In genomic region chr2:29817426-29818232, GRCm38 (mm10) we compare ENCODE assay signal across 8 mouse cellular contexts. TPM values are rescaled to one million over a fixed set of nuclear protein-coding genes. Genes with fewer than 3 reads are reported as not detected.
DNase-seq lines count a peak whose midpoint lies in the region; ATAC-seq and TF ChIP-seq lines count a peak whose summit lies in the region.

No protein-coding gene starts in this region.

- no peak overlapping the region for H3K9ac ChIP-seq in heart, embryonic 12.5 days
- H3K9ac ChIP-seq in kidney, embryonic 16.5 days (replicated peaks; ENCODE audit: low read length) = no peak overlapping the region
- H3K9ac ChIP-seq in liver, embryonic 11.5 days (ENCODE audit: low read depth, low read length) = no peak overlapping the region
- H3K9ac ChIP-seq in neural tube, embryonic 11.5 days (ENCODE audit: low read length) = no peak overlapping the region
- H3K9ac ChIP-seq in stomach, embryonic 16.5 days (ENCODE audit: low read length) = no peak overlapping the region; the same call in 1 of the 2 replicates

- TF ChIP-seq CTCF in brain, embryonic 14.5 days (IDR thresholded peaks at IDR 0.05; ENCODE audit: borderline replicate concordance, extremely low read depth, insufficient read depth, insufficient read length) = peak; percentile 89

- peak; percentile 87 for DNase-seq in CD4-positive, CD25-positive, alpha-beta regulatory T cell, adult 2 months (ENCODE audit: low read depth, low spot score)
- DNase-seq in brain, embryonic 14.5 days (ENCODE audit: low read depth) = peak; percentile 93
- peak; percentile 81 for DNase-seq in liver, embryonic 11.5 days (ENCODE audit: low spot score)
- DNase-seq in neural tube, embryonic 11.5 days (ENCODE audit: low spot score) = peak; percentile 89

- H3K4me3 ChIP-seq in heart, embryonic 12.5 days = no peak overlapping the region
- no peak overlapping the region for H3K4me3 ChIP-seq in kidney, embryonic 16.5 days (ENCODE audit: low read length)
- no peak overlapping the region for H3K4me3 ChIP-seq in liver, embryonic 11.5 days (ENCODE audit: low read depth, low read length)
- no peak overlapping the region for H3K4me3 ChIP-seq in neural tube, embryonic 11.5 days (ENCODE audit: low read depth, low read length)
- H3K4me3 ChIP-seq in stomach, embryonic 16.5 days (replicated peaks; ENCODE audit: low read length) = peak overlapping the region; percentile 23; the same call in 1 of the 2 replicates

- H3K4me2 ChIP-seq in heart, embryonic 12.5 days = peak overlapping the region; percentile 10; the same call in 1 of the 2 replicates
- H3K4me2 ChIP-seq in kidney, embryonic 16.5 days (replicated peaks; ENCODE audit: low read depth, low read length) = peak overlapping the region; percentile 32; the same call in 1 of the 2 replicates
- H3K4me2 ChIP-seq in liver, embryonic 11.5 days = no peak overlapping the region
- no peak overlapping the region for H3K4me2 ChIP-seq in neural tube, embryonic 11.5 days (ENCODE audit: low read depth)
- no peak overlapping the region; the same call in 1 of the 2 replicates for H3K4me2 ChIP-seq in stomach, embryonic 16.5 days (ENCODE audit: low read depth, low read length)

- WGBS in heart, embryonic 12.5 days = 35% methylated on average over 8 of the region's 8 CpGs
- 32% methylated on average over 8 of the region's 8 CpGs for WGBS in kidney, embryonic 16.5 days
- WGBS in liver, embryonic 11.5 days = 37% methylated on average over 8 of the region's 8 CpGs
- WGBS in neural tube, embryonic 11.5 days = 37% methylated on average over 8 of the region's 8 CpGs
- WGBS in stomach, embryonic 16.5 days = 28% methylated on average over 8 of the region's 8 CpGs

- peak; percentile 80 for ATAC-seq in erythroid progenitor cell, adult 5-6 weeks (replicated peaks; ENCODE audit: low FRiP score, poor library complexity, severe bottlenecking)
- ATAC-seq in heart, embryonic 12.5 days (ENCODE audit: insufficient number of reproducible peaks, low FRiP score) = peak; percentile 54; the same call in 1 of the 2 replicates
- ATAC-seq in kidney, embryonic 16.5 days (ENCODE audit: low FRiP score, low TSS enrichment) = 0 out of 2 replicates have a peak, but pooled peaks have one; percentile 17
- peak; percentile 47 for ATAC-seq in liver, embryonic 11.5 days (replicated peaks; ENCODE audit: low FRiP score)
- peak; percentile 33; the same call in 1 of the 2 replicates for ATAC-seq in neural tube, embryonic 11.5 days (ENCODE audit: insufficient read depth, low FRiP score, low TSS enrichment)
- ATAC-seq in stomach, embryonic 16.5 days (ENCODE audit: insufficient read depth, low FRiP score) = peak; percentile 61; the same call in 1 of the 2 replicates

- peaks cover 9% of the 10 kb centered on the region for H3K4me1 ChIP-seq in heart, embryonic 12.5 days (replicated peaks)
- peaks cover 36% of the 10 kb centered on the region for H3K4me1 ChIP-seq in kidney, embryonic 16.5 days (ENCODE audit: insufficient read depth, low read length)
- peaks cover 13% of the 10 kb centered on the region for H3K4me1 ChIP-seq in liver, embryonic 11.5 days (replicated peaks; ENCODE audit: control insufficient read depth, insufficient read depth, low read length)
- peaks cover 12% of the 10 kb centered on the region for H3K4me1 ChIP-seq in neural tube, embryonic 11.5 days (ENCODE audit: control insufficient read depth, insufficient read depth, low read length)
- peaks cover 14% of the 10 kb centered on the region; the same call in 1 of the 2 replicates for H3K4me1 ChIP-seq in stomach, embryonic 16.5 days (ENCODE audit: control insufficient read depth, insufficient read depth, low read length)

- H3K36me3 ChIP-seq in heart, embryonic 12.5 days = peaks cover 31% of the 10 kb centered on the region
- H3K36me3 ChIP-seq in kidney, embryonic 16.5 days (ENCODE audit: insufficient read depth, low read length) = peaks cover 23% of the 10 kb centered on the region
- H3K36me3 ChIP-seq in liver, embryonic 11.5 days (ENCODE audit: control insufficient read depth, insufficient read depth, low read length) = 0 out of 2 replicates have a peak, but pooled peaks cover 2% of the 10 kb centered on the region
- H3K36me3 ChIP-seq in neural tube, embryonic 11.5 days (ENCODE audit: control insufficient read depth, insufficient read depth, low read length) = peaks cover 12% of the 10 kb centered on the region
- H3K36me3 ChIP-seq in stomach, embryonic 16.5 days (ENCODE audit: control insufficient read depth, insufficient read depth, low read length) = 0 out of 2 replicates have a peak, but pooled peaks cover 6% of the 10 kb centered on the region

- no peaks in the 10 kb centered on the region for H3K27me3 ChIP-seq in heart, embryonic 12.5 days (replicated peaks)
- no peaks in the 10 kb centered on the region for H3K27me3 ChIP-seq in kidney, embryonic 16.5 days (ENCODE audit: insufficient read depth, low read length)
- no peaks in the 10 kb centered on the region for H3K27me3 ChIP-seq in liver, embryonic 11.5 days (replicated peaks; ENCODE audit: control insufficient read depth, insufficient read depth, low read length)
- H3K27me3 ChIP-seq in neural tube, embryonic 11.5 days (ENCODE audit: control insufficient read depth, insufficient read depth, low read length) = no peaks in the 10 kb centered on the region
- no peaks in the 10 kb centered on the region for H3K27me3 ChIP-seq in stomach, embryonic 16.5 days (ENCODE audit: control insufficient read depth, insufficient read depth, low read length)

- H3K9me3 ChIP-seq in heart, embryonic 12.5 days (replicated peaks) = no peaks in the 10 kb centered on the region
- no peaks in the 10 kb centered on the region for H3K9me3 ChIP-seq in kidney, embryonic 16.5 days (ENCODE audit: low read length)
- no peaks in the 10 kb centered on the region for H3K9me3 ChIP-seq in liver, embryonic 11.5 days (ENCODE audit: control insufficient read depth, low read length)
- H3K9me3 ChIP-seq in neural tube, embryonic 11.5 days (ENCODE audit: control insufficient read depth, low read length) = no peaks in the 10 kb centered on the region
- no peaks in the 10 kb centered on the region for H3K9me3 ChIP-seq in stomach, embryonic 16.5 days (replicated peaks; ENCODE audit: control insufficient read depth, low read length)

- TF ChIP-seq POLR2A in brain, embryonic 14.5 days (IDR thresholded peaks at IDR 0.05; ENCODE audit: borderline replicate concordance, extremely low read depth, insufficient read depth, insufficient read length, poor library complexity, severe bottlenecking) = no peak

- 0 out of 2 replicates have a peak overlapping the region, but pooled peaks have one; percentile 17 for H3K27ac ChIP-seq in heart, embryonic 12.5 days (ENCODE audit: poor library complexity, severe bottlenecking)
- 0 out of 2 replicates have a peak overlapping the region, but pooled peaks have one; percentile 10 for H3K27ac ChIP-seq in kidney, embryonic 16.5 days (ENCODE audit: low read length)
- no peak overlapping the region for H3K27ac ChIP-seq in liver, embryonic 11.5 days (ENCODE audit: low read depth, low read length)
- no peak overlapping the region for H3K27ac ChIP-seq in neural tube, embryonic 11.5 days (ENCODE audit: low read depth, low read length)
- H3K27ac ChIP-seq in stomach, embryonic 16.5 days (ENCODE audit: low read length) = peak overlapping the region; percentile 36

RNA-seq across cellular contexts. Expression of gene Urm1, which starts 2.2 kb away (rescaled TPM):
- polyA plus RNA-seq in brain, embryonic 14.5 days (2012; rRNA removed) = 51.5 and 67.1 TPM in 2 replicates
- total RNA-seq in erythroid progenitor cell, adult 5-6 weeks (2015; ENCODE audit: low replicate concordance) = 13.7 and 26.8 TPM in 2 replicates
- total RNA-seq in erythroid progenitor cell, adult 5-6 weeks (2017; ENCODE audit: low replicate concordance) = 4.5 and 4.6 TPM in 2 replicates
- 15.6 and 15.7 TPM in 2 replicates for polyA plus RNA-seq in heart, embryonic 12.5 days (2016; fragmentation: Nextera tagmentation; extraction: Ambion mirVana)
- 27.5 and 31.1 TPM in 2 replicates for polyA plus RNA-seq in kidney, embryonic 16.5 days (2015; fragmentation: Nextera tagmentation; extraction: Ambion mirVana)
- polyA plus RNA-seq in liver, embryonic 11.5 days (2014; fragmentation: Nextera tagmentation; extraction: Ambion mirVana) = 21.1 TPM in 2 replicates
- 21.9 and 23.9 TPM in 2 replicates for polyA plus RNA-seq in neural tube, embryonic 11.5 days (2014; fragmentation: Nextera tagmentation; extraction: Ambion mirVana)
- 19.5 and 22.0 TPM in 2 replicates for polyA plus RNA-seq in stomach, embryonic 16.5 days (2015; fragmentation: Nextera tagmentation; extraction: Ambion mirVana)

RNA-seq across cellular contexts. Expression of gene Slc27a4, which starts 15.2 kb away (rescaled TPM):
- 67.6 and 78.8 TPM in 2 replicates for polyA plus RNA-seq in brain, embryonic 14.5 days (2012; rRNA removed)
- 2.5 and 4.6 TPM in 2 replicates for total RNA-seq in erythroid progenitor cell, adult 5-6 weeks (2015; ENCODE audit: low replicate concordance)
- total RNA-seq in erythroid progenitor cell, adult 5-6 weeks (2017; ENCODE audit: low replicate concordance) = 1.4 and 2.0 TPM in 2 replicates
- 10.9 and 11.0 TPM in 2 replicates for polyA plus RNA-seq in heart, embryonic 12.5 days (2016; fragmentation: Nextera tagmentation; extraction: Ambion mirVana)
- polyA plus RNA-seq in kidney, embryonic 16.5 days (2015; fragmentation: Nextera tagmentation; extraction: Ambion mirVana) = 16.5 and 17.7 TPM in 2 replicates
- 5.2 and 5.3 TPM in 2 replicates for polyA plus RNA-seq in liver, embryonic 11.5 days (2014; fragmentation: Nextera tagmentation; extraction: Ambion mirVana)
- 20.5 and 20.8 TPM in 2 replicates for polyA plus RNA-seq in neural tube, embryonic 11.5 days (2014; fragmentation: Nextera tagmentation; extraction: Ambion mirVana)
- 22.0 and 23.6 TPM in 2 replicates for polyA plus RNA-seq in stomach, embryonic 16.5 days (2015; fragmentation: Nextera tagmentation; extraction: Ambion mirVana)

RNA-seq across cellular contexts. Expression of gene Trub2, which starts 29.3 kb away (rescaled TPM):
- 43.2 and 47.8 TPM in 2 replicates for polyA plus RNA-seq in brain, embryonic 14.5 days (2012; rRNA removed)
- 10.8 and 14.7 TPM in 2 replicates for total RNA-seq in erythroid progenitor cell, adult 5-6 weeks (2015; ENCODE audit: low replicate concordance)
- 17.4 and 27.7 TPM in 2 replicates for total RNA-seq in erythroid progenitor cell, adult 5-6 weeks (2017; ENCODE audit: low replicate concordance)
- polyA plus RNA-seq in heart, embryonic 12.5 days (2016; fragmentation: Nextera tagmentation; extraction: Ambion mirVana) = 25.8 and 26.6 TPM in 2 replicates
- 42.4 and 45.7 TPM in 2 replicates for polyA plus RNA-seq in kidney, embryonic 16.5 days (2015; fragmentation: Nextera tagmentation; extraction: Ambion mirVana)
- 27.7 and 29.0 TPM in 2 replicates for polyA plus RNA-seq in liver, embryonic 11.5 days (2014; fragmentation: Nextera tagmentation; extraction: Ambion mirVana)
- 31.4 and 33.9 TPM in 2 replicates for polyA plus RNA-seq in neural tube, embryonic 11.5 days (2014; fragmentation: Nextera tagmentation; extraction: Ambion mirVana)
- polyA plus RNA-seq in stomach, embryonic 16.5 days (2015; fragmentation: Nextera tagmentation; extraction: Ambion mirVana) = 25.2 and 30.9 TPM in 2 replicates

RNA-seq across cellular contexts. Expression of gene Coq4, which starts 30.3 kb away (rescaled TPM):
- 41.8 and 51.7 TPM in 2 replicates for polyA plus RNA-seq in brain, embryonic 14.5 days (2012; rRNA removed)
- total RNA-seq in erythroid progenitor cell, adult 5-6 weeks (2015; ENCODE audit: low replicate concordance) = 2.2 TPM in 1 of 2 replicates, not detected in the other
- total RNA-seq in erythroid progenitor cell, adult 5-6 weeks (2017; ENCODE audit: low replicate concordance) = 2.6 and 6.1 TPM in 2 replicates
- polyA plus RNA-seq in heart, embryonic 12.5 days (2016; fragmentation: Nextera tagmentation; extraction: Ambion mirVana) = 21.8 and 23.8 TPM in 2 replicates
- polyA plus RNA-seq in kidney, embryonic 16.5 days (2015; fragmentation: Nextera tagmentation; extraction: Ambion mirVana) = 44.7 and 46.1 TPM in 2 replicates
- 36.1 and 38.8 TPM in 2 replicates for polyA plus RNA-seq in liver, embryonic 11.5 days (2014; fragmentation: Nextera tagmentation; extraction: Ambion mirVana)
- polyA plus RNA-seq in neural tube, embryonic 11.5 days (2014; fragmentation: Nextera tagmentation; extraction: Ambion mirVana) = 41.8 and 46.6 TPM in 2 replicates
- polyA plus RNA-seq in stomach, embryonic 16.5 days (2015; fragmentation: Nextera tagmentation; extraction: Ambion mirVana) = 34.5 and 34.6 TPM in 2 replicates

RNA-seq across cellular contexts. Expression of gene Cercam, which starts 51.3 kb away (rescaled TPM):
- 24.8 and 39.2 TPM in 2 replicates for polyA plus RNA-seq in brain, embryonic 14.5 days (2012; rRNA removed)
- 44.9 and 66.3 TPM in 2 replicates for total RNA-seq in erythroid progenitor cell, adult 5-6 weeks (2015; ENCODE audit: low replicate concordance)
- total RNA-seq in erythroid progenitor cell, adult 5-6 weeks (2017; ENCODE audit: low replicate concordance) = 36.4 and 48.1 TPM in 2 replicates
- 24.7 and 26.9 TPM in 2 replicates for polyA plus RNA-seq in heart, embryonic 12.5 days (2016; fragmentation: Nextera tagmentation; extraction: Ambion mirVana)
- 20.1 and 20.8 TPM in 2 replicates for polyA plus RNA-seq in kidney, embryonic 16.5 days (2015; fragmentation: Nextera tagmentation; extraction: Ambion mirVana)
- 49.0 and 54.3 TPM in 2 replicates for polyA plus RNA-seq in liver, embryonic 11.5 days (2014; fragmentation: Nextera tagmentation; extraction: Ambion mirVana)
- 17.5 and 20.2 TPM in 2 replicates for polyA plus RNA-seq in neural tube, embryonic 11.5 days (2014; fragmentation: Nextera tagmentation; extraction: Ambion mirVana)
- polyA plus RNA-seq in stomach, embryonic 16.5 days (2015; fragmentation: Nextera tagmentation; extraction: Ambion mirVana) = 38.3 and 38.9 TPM in 2 replicates

Comparison
In these comparisons a context has a peak if more than half of its experiments do, and no peak if none do; other contexts are left out.
1. ATAC-seq: peak in every context shown above with its lines; median percentile 80 in erythroid progenitor cell, adult 5-6 weeks; 61 in stomach, embryonic 16.5 days; 54 in heart, embryonic 12.5 days; 47 in liver, embryonic 11.5 days; 33 in neural tube, embryonic 11.5 days; 17 in kidney, embryonic 16.5 days.
2. H3K27ac ChIP-seq: peak in heart, embryonic 12.5 days (single experiment), kidney, embryonic 16.5 days (single experiment) and stomach, embryonic 16.5 days (single experiment); none in liver, embryonic 11.5 days (single experiment) and neural tube, embryonic 11.5 days (single experiment).
3. H3K4me2 ChIP-seq: peak in heart, embryonic 12.5 days (single experiment) and kidney, embryonic 16.5 days (single experiment); none in liver, embryonic 11.5 days (single experiment), neural tube, embryonic 11.5 days (single experiment) and stomach, embryonic 16.5 days (single experiment).
4. Peak in every context shown above with its lines, with median percentiles within 50 percentile points of each other: DNase-seq.